Mouse (Mus musculus) bone marrow macrophage, adult 2 months (primary cell): ENCODE measurements around the gene Scyl1.

Experiments used
- CTCF ChIP-seq: IDR thresholded peaks from 2 replicates; pipeline ENCODE4 v1.5.1; 2012; ENCODE audit warnings: low read depth, mild to moderate bottlenecking, low read length, moderate library complexity
- POLR2A ChIP-seq: IDR thresholded peaks from 2 replicates; pipeline ENCODE4 v1.6.1; 2012; ENCODE audit warnings: mild to moderate bottlenecking, low read depth, low read length, borderline replicate concordance

GRCm38 (mm10) chr19:5728631-5729443 lies 42.4 kb downstream of the Scyl1 start:
- no peak for TF ChIP-seq POLR2A
- no peak for TF ChIP-seq CTCF
